In genomic region chr3:31375678-31376077, GRCm38 (mm10) we compare ENCODE assay signal across 22 mouse cellular contexts.
A peak's percentile ranks its signal among the peaks of the same experiment; 100 is the strongest.
DNase-seq lines count a peak whose midpoint lies in the region; ATAC-seq lines count a peak whose summit lies in the region.
"Had no signal": no experiment of that assay in that cellular context is flagged by ENCODE, and none has a peak within 500 bp of the region (broad histone marks: within the 10 kb centered on the region; RNA-seq: fewer than 3 reads in every experiment).

No protein-coding gene starts in this region.

- H3K36me3 ChIP-seq in megakaryocyte, embryonic 14.5 days (replicated peaks; ENCODE audit: low read length): no peaks in the 10 kb centered on the region
- H3K36me3 ChIP-seq: embryonic facial prominence, embryonic 13.5 days; embryonic facial prominence, embryonic 15.5 days; forebrain, embryonic 10.5 days; forebrain, embryonic 12.5 days had no signal

- no peaks in the 10 kb centered on the region for H3K4me1 ChIP-seq in megakaryocyte, embryonic 14.5 days
- H3K4me1 ChIP-seq: embryonic facial prominence, embryonic 13.5 days; embryonic facial prominence, embryonic 15.5 days; forebrain, embryonic 10.5 days; forebrain, embryonic 12.5 days had no signal

- H3K4me3 ChIP-seq in megakaryocyte, embryonic 14.5 days (replicated peaks): peak overlapping the region; percentile 24
- H3K4me3 ChIP-seq: embryonic facial prominence, embryonic 13.5 days; embryonic facial prominence, embryonic 15.5 days; erythroblast, embryonic 14.5 days; forebrain, embryonic 10.5 days; forebrain, embryonic 12.5 days had no signal

- no peaks in the 10 kb centered on the region for H3K27me3 ChIP-seq in megakaryocyte, embryonic 14.5 days (replicated peaks)
- H3K27me3 ChIP-seq: embryonic facial prominence, embryonic 13.5 days; embryonic facial prominence, embryonic 15.5 days; forebrain, embryonic 12.5 days had no signal

- H3K9me3 ChIP-seq in megakaryocyte, embryonic 14.5 days: peaks cover 9% of the 10 kb centered on the region; the same call in 1 of the 2 replicates
- H3K9me3 ChIP-seq: embryonic facial prominence, embryonic 13.5 days; embryonic facial prominence, embryonic 15.5 days; forebrain, embryonic 10.5 days; forebrain, embryonic 12.5 days had no signal

- ATAC-seq in megakaryocyte, adult 5-6 weeks (ENCODE audit: poor library complexity, severe bottlenecking): no peak
- ATAC-seq: activated CD4-positive, CD25-positive, alpha-beta regulatory T cell, adult 4 months; forebrain, embryonic 14.5 days; forebrain, postnatal 0 days had no signal

- DNase-seq in Muller cell, postnatal 12 days (ENCODE audit: inconsistent ontology term): peak; percentile 41
- DNase-seq in brain, adult 2 months (ENCODE audit: low read depth, low spot score): peak; percentile 24
- DNase-seq in adrenal gland, adult 18-20 months (ENCODE audit: low spot score in 2 of 2): no peak
- DNase-seq in kidney, adult 11 months: no peak
- DNase-seq: adrenal gland, adult 2 months; adrenal gland, postnatal 10 days; adrenal gland, postnatal 25 days; cerebellum, adult 11-12 months; cerebellum, adult 2 months; cerebellum, adult 9-10 months; cerebellum, postnatal 10 days; cerebellum, postnatal 25 days; forebrain, postnatal 0 days had no signal

Comparison
In these comparisons a context has a peak if more than half of its experiments do, and no peak if none do; other contexts are left out.
1. DNase-seq: peak in Muller cell, postnatal 12 days (single experiment) and brain, adult 2 months (single experiment); none in adrenal gland, adult 18-20 months (0 of 2) and kidney, adult 11 months (single experiment).